Mouse (Mus musculus): Measurements from ENCODE around the gene Teddm2.

Teddm2 gene

GRCm38 (mm10) chr1:153814278-153814677, 85.8 kb downstream of the Teddm2 start:
- DNase-seq: no peak

- DNase-seq: peak; percentile 72 to 78
These were observed 92.5 kb downstream of the Teddm2 start for GRCm38 (mm10) chr1:153807390-153807993.

DNA sequence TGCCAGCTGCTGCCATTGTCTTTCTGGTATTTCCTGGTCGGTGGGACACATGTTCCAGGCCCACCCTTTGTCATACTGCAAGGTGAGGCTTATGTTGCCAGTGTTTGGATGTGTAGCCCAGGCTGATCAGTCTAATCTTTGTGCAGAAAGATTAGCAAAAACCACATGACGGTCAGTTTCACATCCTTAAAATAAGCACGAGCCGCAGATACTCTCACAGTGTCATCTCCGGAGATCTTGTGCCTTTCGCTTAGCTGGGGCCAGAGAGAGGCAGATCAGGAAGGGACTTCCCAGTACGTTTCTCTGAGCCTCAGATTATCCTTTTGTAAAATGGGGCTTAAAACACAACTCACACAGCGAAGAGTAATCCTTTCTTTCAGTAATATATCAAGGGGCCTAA, 96.5 kb downstream of the Teddm2 start:
- no peak for DNase-seq

DNA sequence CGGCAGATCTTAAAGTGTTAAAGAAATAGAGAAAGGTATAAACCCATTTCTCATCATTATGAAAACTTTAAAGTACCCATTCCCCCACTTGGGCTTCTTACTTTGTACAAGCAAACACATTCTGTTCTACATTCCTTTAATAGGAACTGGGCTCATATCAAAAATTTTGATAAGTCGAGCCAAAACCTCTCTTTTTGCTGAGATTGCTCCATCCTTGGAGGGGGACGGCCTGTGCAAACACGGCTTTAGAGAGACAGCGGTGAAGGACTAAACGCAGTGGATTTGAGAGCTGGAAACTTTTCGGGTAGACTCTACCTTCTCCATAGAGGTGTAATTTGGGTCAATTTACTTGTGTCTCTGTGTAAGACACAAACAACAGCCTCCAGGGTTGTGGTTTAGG, 97.3 kb downstream of the Teddm2 start:
- no peak for DNase-seq
